Mouse (Mus musculus) limb, embryonic 11.5 days (tissue): ENCODE results near the gene Slc38a1. TPM values are rescaled to one million over a fixed set of nuclear protein-coding genes. Genes with fewer than 3 reads are reported as not detected.

ENCODE experiments used
- ATAC-seq: fragments of 200-750 bp; cut with Nextera tagmentation; 2 replicates; pipeline ENCODE4 v1.8.0; 2017; ENCODE audit warnings: low read depth; ENCODE audit not compliant: insufficient number of reproducible peaks, low FRiP score, low TSS enrichment
- DNase-seq: peaks from one replicate; pipeline ENCODE4 v3.0.0-alpha.2; 2015; ENCODE audit warnings: low spot score
- H3K27ac ChIP-seq: fragments of 300-500 bp; sonication (generic); replicated peaks from 2 replicates; pipeline ENCODE4 v1.5.1; 2014; ENCODE audit warnings: low read depth, mild to moderate bottlenecking, low read length
- H3K27me3 ChIP-seq: fragments of 300-500 bp; sonication (generic); 2 replicates; pipeline ENCODE4 v1.6.1; 2014; ENCODE audit warnings: mild to moderate bottlenecking, low read length, mixed read lengths; ENCODE audit not compliant: control insufficient read depth, insufficient read depth
- H3K36me3 ChIP-seq: fragments of 300-500 bp; sonication (generic); 2 replicates; pipeline ENCODE4 v1.6.1; 2014; ENCODE audit warnings: mild to moderate bottlenecking, low read length, moderate library complexity, mixed read lengths; ENCODE audit not compliant: control insufficient read depth, insufficient read depth
- H3K4me1 ChIP-seq: fragments of 300-500 bp; sonication (generic); 2 replicates; pipeline ENCODE4 v1.6.1; 2014; ENCODE audit warnings: low read length, mixed read lengths; ENCODE audit not compliant: control insufficient read depth, insufficient read depth
- H3K4me2 ChIP-seq: fragments of 300-500 bp; sonication (generic); 2 replicates; pipeline ENCODE4 v1.6.1; 2014; ENCODE audit warnings: low read depth, mild to moderate bottlenecking, moderate library complexity; ENCODE audit not compliant: severe bottlenecking
- H3K4me3 ChIP-seq: fragments of 300-500 bp; sonication (generic); 2 replicates; pipeline ENCODE4 v1.5.1; 2014; ENCODE audit warnings: low read depth, low read length
- H3K9ac ChIP-seq: fragments of 300-500 bp; sonication (generic); 2 replicates; pipeline ENCODE4 v1.6.1; 2014; ENCODE audit warnings: mild to moderate bottlenecking, low read length
- H3K9me3 ChIP-seq: fragments of 300-500 bp; sonication (generic); 2 replicates; pipeline ENCODE4 v1.6.1; 2016; ENCODE audit warnings: low read length; ENCODE audit not compliant: control insufficient read depth
- WGBS: fragments of 180-500 bp; shearing (Covaris S2); extraction: QIAGEN DNeasy Blood & Tissue Kit; methylation state at CpG from one replicate; pipeline ENCODE4 v1.1.7; 2014; 5-methylcytosine and 5-hydroxymethylcytosine counted together
- polyA plus RNA-seq: library from polyadenylated mRNA; unstranded; fragments of >200 nt; fragmentation: Nextera tagmentation; extraction: Ambion mirVana; gene quantifications from 2 replicates; pipeline ENCODE4 v1.2.1, GENCODE M21; 2014

The Slc38a1 gene
- polyA plus RNA-seq, 1 experiment from 2014 or later: 132 TPM

DNA sequence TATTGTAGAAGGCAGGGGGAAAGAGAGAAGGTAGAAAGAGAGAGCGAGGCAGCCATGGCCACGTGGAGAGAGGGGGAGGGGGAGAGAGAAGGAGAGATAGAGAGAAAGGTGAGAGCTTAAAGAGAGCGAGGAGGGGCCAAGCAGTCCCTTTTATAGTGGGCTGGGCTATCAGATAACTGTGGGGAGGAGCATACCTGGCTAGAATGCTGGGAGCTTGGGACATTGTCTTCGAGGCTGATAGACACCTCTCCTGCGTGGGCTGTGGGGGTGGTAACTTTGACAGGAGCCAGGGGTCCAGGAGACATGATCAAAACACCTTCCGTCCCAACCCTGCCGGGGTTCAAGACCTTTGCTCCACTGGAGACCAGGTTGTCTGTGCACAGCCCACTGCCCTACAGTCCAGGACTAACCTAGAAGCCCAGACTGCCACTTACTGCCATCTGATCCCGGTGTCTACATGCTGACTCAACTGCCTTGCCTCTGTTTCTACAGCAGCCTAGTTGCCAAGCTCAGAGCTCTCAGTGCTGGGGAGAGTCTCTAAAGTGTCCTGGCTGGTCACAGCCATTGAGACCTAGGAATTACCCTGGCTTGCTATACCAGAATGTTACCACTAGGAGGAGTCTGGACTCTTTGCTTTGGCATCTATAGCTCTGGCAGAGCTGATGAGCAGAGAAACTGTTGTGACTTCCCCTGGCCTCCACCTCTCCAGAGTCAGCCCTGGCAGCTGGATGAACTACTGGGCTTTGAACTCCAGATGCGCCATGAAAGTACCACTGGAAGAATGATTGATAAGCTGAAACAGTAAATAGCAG is 90.9 kb downstream of the Slc38a1 start:
- Histone ChIP-seq H3K4me1 (no peaks in the 10 kb centered on the region), H3K27me3 (no peaks in the 10 kb centered on the region), H3K4me3 (no peak overlapping the region), H3K9ac (no peak overlapping the region), H3K27ac (no peak overlapping the region), H3K36me3 (no peaks in the 10 kb centered on the region), H3K9me3 (no peaks in the 10 kb centered on the region), H3K4me2 (no peak overlapping the region)
- ATAC-seq (no peak), DNase-seq (peak; percentile 61)
- 59% methylated on average over 9 of the region's 9 CpGs for WGBS

DNA sequence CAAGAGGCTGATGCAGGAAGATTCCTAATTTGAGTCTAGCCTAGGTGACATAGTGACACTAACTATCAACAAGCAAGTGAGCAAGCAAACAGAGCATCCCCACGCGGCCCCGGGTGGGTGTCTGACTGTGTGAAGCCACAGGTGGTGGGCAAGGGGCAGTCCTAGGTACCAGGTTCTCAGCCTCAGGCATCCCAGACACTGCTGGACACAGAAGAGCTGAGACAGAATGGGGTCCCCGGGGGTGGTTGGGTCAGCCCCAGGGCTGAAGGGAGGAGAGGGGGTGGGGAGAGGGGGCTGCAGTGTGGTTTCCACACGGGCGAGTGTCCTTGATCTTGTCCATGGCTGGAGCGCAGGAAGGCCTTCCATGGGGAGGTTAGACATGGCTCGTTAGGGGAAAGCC is 91.6 kb downstream of the Slc38a1 start:
- no peaks in the 10 kb centered on the region for H3K4me1 ChIP-seq
- no peak overlapping the region for H3K4me3 ChIP-seq
- no peaks in the 10 kb centered on the region for H3K27me3 ChIP-seq
- 89% methylated on average over 8 of the region's 8 CpGs for WGBS
- H3K4me2 ChIP-seq: no peak overlapping the region
- ATAC-seq (no peak; the same call in 1 of the 2 replicates), DNase-seq (no peak)
- H3K9ac ChIP-seq: no peak overlapping the region
- no peak overlapping the region for H3K27ac ChIP-seq
- no peaks in the 10 kb centered on the region for H3K9me3 ChIP-seq
- H3K36me3 ChIP-seq: no peaks in the 10 kb centered on the region

DNA sequence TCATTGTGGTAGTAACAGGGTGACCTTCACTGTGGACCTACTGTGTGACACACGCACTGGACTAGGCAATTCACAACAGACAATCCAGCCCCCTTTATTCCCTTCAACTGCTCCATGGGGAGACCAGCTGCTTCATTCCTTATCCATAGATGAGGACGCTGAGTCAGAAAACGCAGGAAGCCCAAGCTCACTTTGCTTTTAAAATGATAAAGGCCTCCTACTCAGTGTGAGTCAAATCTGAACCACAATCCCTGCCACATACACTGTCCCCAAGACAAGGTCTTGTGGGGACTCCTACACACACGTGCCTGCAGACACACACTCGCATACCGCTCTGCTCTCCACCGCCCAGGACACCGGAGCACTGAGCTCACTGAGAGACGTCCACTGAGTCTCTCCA is 94.3 kb downstream of the Slc38a1 start:
- ATAC-seq (no peak), DNase-seq (no peak)
- Histone ChIP-seq H3K9me3 (no peaks in the 10 kb centered on the region), H3K27ac (no peak overlapping the region), H3K4me2 (no peak overlapping the region), H3K9ac (no peak overlapping the region), H3K4me1 (no peaks in the 10 kb centered on the region), H3K4me3 (no peak overlapping the region), H3K36me3 (no peaks in the 10 kb centered on the region), H3K27me3 (no peaks in the 10 kb centered on the region)
- WGBS: 93% methylated on average over 9 of the region's 9 CpGs

DNA sequence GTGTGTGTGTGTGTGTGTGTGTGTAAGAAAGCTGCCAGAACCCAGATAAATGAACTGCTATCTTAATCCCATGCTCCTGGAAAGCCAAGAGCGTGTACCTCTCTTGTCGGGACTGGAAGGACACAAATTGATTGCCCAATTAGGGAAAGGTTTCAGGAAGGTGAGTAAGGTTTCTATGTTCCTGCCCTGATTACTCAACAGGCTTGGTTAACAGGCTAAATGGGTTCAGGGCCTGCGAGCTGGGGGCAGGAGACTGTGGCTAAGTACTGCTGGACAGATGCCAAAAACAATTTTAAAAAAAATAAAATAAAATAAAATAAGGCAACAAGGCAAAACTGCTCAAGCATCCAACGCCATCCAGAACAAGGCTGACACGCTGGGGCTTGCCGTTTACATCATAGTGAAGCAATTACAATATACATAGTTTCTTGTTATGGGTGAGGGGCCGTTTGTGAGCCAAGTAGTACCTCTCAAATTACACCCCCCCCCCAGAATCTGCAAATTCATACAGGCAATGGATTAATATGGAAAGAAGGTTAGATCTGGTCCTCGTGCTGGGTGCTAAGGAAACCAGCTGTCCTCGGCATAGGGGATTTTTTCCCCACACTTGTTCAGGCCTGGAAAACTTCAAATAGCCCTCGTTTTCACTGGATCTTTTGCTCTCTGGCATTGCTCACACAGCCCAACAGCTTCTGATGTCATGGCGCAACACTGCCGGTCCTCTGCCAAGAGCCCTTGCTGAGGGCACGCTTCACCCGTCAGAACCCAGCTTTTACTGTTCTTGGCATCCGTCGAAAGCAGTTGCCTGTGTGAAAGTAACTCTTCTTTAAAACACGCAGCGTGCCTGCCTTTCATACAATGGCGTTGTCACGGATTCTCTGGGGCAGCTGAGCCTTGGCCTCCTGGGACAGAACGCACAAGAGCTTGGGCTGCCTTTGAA is 95.2 kb downstream of the Slc38a1 start:
- Histone ChIP-seq H3K4me2 (no peak overlapping the region), H3K27me3 (no peaks in the 10 kb centered on the region), H3K4me3 (no peak overlapping the region), H3K9ac (no peak overlapping the region), H3K9me3 (no peaks in the 10 kb centered on the region), H3K4me1 (no peaks in the 10 kb centered on the region), H3K36me3 (no peaks in the 10 kb centered on the region), H3K27ac (no peak overlapping the region)
- ATAC-seq (no peak), DNase-seq (no peak)
- WGBS: 66% methylated on average over 21 of the region's 21 CpGs

DNA sequence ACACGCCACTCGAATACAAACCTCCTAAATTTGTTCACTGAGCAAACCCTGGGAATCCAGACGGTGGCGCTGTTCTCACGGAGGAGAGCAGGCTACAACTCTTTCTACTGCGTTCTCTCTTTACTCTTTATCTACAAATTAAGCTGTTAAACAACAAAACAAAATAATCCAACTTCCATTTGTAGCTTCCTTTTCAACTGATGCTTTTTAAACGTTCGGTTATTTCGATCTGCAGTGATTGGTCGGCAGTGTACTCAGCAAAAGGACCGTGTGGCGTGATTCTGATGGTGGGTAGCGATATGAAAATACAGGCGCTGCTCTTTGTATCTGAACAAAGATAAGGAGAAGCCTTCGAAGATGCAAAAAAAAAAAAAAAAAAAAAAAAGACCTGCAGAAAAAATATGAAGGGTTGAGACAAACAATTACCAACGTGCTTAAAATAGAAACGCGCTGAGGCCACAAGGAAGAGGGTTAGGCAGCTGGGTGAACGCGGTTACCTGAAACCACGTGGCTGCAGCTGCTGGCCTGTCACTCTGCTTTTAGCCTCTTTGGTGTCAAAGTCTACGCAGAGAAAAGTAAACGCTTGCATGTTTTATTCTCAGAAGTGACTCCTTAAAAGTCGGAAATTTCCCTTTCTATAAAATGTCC is 99.4 kb downstream of the Slc38a1 start:
- Histone ChIP-seq H3K36me3 (no peaks in the 10 kb centered on the region), H3K9me3 (no peaks in the 10 kb centered on the region), H3K27ac (no peak overlapping the region), H3K4me2 (peak overlapping the region; percentile 37), H3K4me3 (peak overlapping the region; percentile 19), H3K4me1 (no peaks in the 10 kb centered on the region), H3K9ac (peak overlapping the region; percentile 9; the same call in 1 of the 2 replicates), H3K27me3 (no peaks in the 10 kb centered on the region)
- ATAC-seq: no peak
- DNase-seq: peak; percentile 89
- 5% methylated on average over 24 of the region's 24 CpGs for WGBS

DNA sequence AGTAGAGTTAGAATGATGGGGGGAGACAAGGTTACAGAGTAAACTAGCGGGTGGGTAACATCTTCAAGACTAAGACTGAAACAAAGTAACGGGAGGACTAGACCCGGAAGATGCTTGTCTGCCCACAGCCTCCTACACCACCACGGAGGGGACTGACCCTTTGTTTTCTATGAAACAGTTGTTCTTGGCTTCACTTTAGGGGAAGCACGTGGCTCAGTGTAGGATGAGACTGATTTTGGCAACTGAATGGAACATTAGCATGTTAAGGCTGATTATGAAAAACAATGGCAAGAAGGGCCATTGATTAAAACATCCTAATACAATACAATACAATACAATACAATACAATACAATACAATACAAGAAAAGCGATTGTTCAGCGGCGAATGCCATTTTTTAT is 100.6 kb downstream of the Slc38a1 start:
- no peak overlapping the region for H3K4me3 ChIP-seq
- DNase-seq (no peak), ATAC-seq (no peak)
- no peaks in the 10 kb centered on the region for H3K4me1 ChIP-seq
- H3K9ac ChIP-seq: no peak overlapping the region
- no peaks in the 10 kb centered on the region for H3K27me3 ChIP-seq
- WGBS: 87% methylated on average over 8 of the region's 8 CpGs
- H3K27ac ChIP-seq: no peak overlapping the region
- no peak overlapping the region for H3K4me2 ChIP-seq
- no peaks in the 10 kb centered on the region for H3K36me3 ChIP-seq
- no peaks in the 10 kb centered on the region for H3K9me3 ChIP-seq

DNA sequence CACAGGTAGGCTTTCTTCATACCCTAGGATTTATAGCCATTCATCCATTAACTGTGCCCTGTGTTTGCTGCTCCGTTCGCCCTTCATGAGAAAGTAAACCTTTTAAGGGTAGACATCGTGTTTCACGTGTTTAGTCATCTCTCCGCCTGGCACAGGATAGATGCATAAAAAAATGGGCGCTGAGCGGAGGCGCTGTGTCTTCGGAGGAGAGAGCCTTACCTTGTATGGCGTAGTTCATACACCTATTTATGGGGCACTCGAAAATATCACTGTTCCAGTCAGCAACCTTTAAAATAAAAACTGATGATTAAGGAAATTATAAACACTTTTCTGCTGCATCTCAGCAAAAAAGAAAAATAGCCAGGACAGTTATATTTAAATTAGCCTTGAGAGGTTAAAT is 105.4 kb downstream of the Slc38a1 start:
- Histone ChIP-seq H3K27ac (no peak overlapping the region), H3K4me3 (no peak overlapping the region), H3K4me2 (no peak overlapping the region), H3K36me3 (no peaks in the 10 kb centered on the region), H3K4me1 (no peaks in the 10 kb centered on the region), H3K27me3 (no peaks in the 10 kb centered on the region), H3K9ac (no peak overlapping the region), H3K9me3 (no peaks in the 10 kb centered on the region)
- ATAC-seq: no peak
- 91% methylated on average over 11 of the region's 11 CpGs for WGBS
- DNase-seq: no peak

DNA sequence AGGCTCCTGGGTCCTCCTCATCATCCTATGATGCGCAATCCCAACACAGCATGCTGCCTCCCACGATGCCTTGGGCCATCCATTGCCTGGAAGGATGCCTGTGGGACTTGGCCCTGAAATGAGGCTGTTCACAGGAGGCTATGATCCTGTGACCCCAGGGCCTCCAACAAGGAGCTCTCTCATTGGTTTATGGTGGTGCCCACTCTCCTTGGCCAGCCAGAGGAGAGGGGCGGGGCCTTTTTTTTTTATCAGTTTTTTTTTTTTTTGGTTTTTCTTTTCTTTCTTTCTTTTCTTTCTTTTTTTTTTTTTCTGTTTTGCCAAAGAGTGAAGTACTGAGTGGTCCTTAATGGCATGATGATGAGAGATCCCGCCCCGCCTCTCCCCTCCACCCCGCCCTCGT is 106.3 kb downstream of the Slc38a1 start:
- DNase-seq: no peak
- no peaks in the 10 kb centered on the region for H3K9me3 ChIP-seq
- H3K4me1 ChIP-seq: no peaks in the 10 kb centered on the region
- H3K4me2 ChIP-seq: no peak overlapping the region
- no peaks in the 10 kb centered on the region for H3K27me3 ChIP-seq
- H3K9ac ChIP-seq: no peak overlapping the region
- no peak overlapping the region for H3K27ac ChIP-seq
- H3K36me3 ChIP-seq: no peaks in the 10 kb centered on the region
- ATAC-seq: no peak
- WGBS: 94% methylated on average over 7 of the region's 7 CpGs
- H3K4me3 ChIP-seq: no peak overlapping the region
